Mouse (Mus musculus) intestine, postnatal 0 days (tissue): Measurements from ENCODE around the gene Fdxr. TPM values are rescaled to one million over a fixed set of nuclear protein-coding genes. Genes with fewer than 3 reads are reported as not detected.

Experiments
- ATAC-seq: fragments of 200-750 bp; cut with Nextera tagmentation; 2 replicates; pipeline ENCODE4 v1.8.0; 2017; ENCODE audit warnings: mild to moderate bottlenecking, moderate TSS enrichment, moderate library complexity
- H3K27ac ChIP-seq: fragments of 300-500 bp; sonication (generic); 2 replicates; pipeline ENCODE4 v1.5.1; 2014; ENCODE audit warnings: mild to moderate bottlenecking, low read depth, low read length, moderate library complexity
- H3K27me3 ChIP-seq: fragments of 300-500 bp; sonication (generic); replicated peaks from 2 replicates; pipeline ENCODE4 v1.6.1; 2014; ENCODE audit warnings: low read length, mixed read lengths; ENCODE audit not compliant: control insufficient read depth, insufficient read depth
- H3K36me3 ChIP-seq: fragments of 300-500 bp; sonication (generic); 2 replicates; pipeline ENCODE4 v1.6.1; 2014; ENCODE audit warnings: mild to moderate bottlenecking, moderate library complexity; ENCODE audit not compliant: control insufficient read depth, insufficient read depth
- H3K4me1 ChIP-seq: fragments of 300-500 bp; sonication (generic); replicated peaks from 2 replicates; pipeline ENCODE4 v1.6.1; 2014; ENCODE audit warnings: antibody characterized with exemption, low read length, mixed read lengths; ENCODE audit not compliant: control insufficient read depth, insufficient read depth
- H3K4me2 ChIP-seq: fragments of 300-500 bp; sonication (generic); replicated peaks from 2 replicates; pipeline ENCODE4 v1.6.1; 2014; ENCODE audit warnings: low read depth, mild to moderate bottlenecking, moderate library complexity
- H3K4me3 ChIP-seq: fragments of 300-500 bp; sonication (generic); 2 replicates; pipeline ENCODE4 v1.5.1; 2014; ENCODE audit warnings: low read depth, low read length
- H3K9ac ChIP-seq: fragments of 300-500 bp; sonication (generic); 2 replicates; pipeline ENCODE4 v1.6.1; 2014; ENCODE audit warnings: mild to moderate bottlenecking, low read depth, low read length
- H3K9me3 ChIP-seq: fragments of 300-500 bp; sonication (generic); 2 replicates; pipeline ENCODE4 v1.6.1; 2016; ENCODE audit warnings: mixed run types; ENCODE audit not compliant: control insufficient read depth
- CTCF ChIP-seq: sonication (generic); IDR thresholded peaks from 2 replicates; pipeline ENCODE4 v1.5.1; 2016; ENCODE audit warnings: low read depth, mild to moderate bottlenecking, control low read depth, antibody characterized with exemption, moderate library complexity
- WGBS: fragments of 180-500 bp; shearing (Covaris S2); extraction: QIAGEN DNeasy Blood & Tissue Kit; methylation state at CpG from one replicate; pipeline ENCODE4 v1.1.7; 2014; 5-methylcytosine and 5-hydroxymethylcytosine counted together
- polyA plus RNA-seq: library from polyadenylated mRNA; unstranded; fragments of >200 nt; fragmentation: Nextera tagmentation; extraction: Ambion mirVana; gene quantifications from 2 replicates; pipeline ENCODE4 v1.2.1, GENCODE M21; 2015

Gene Fdxr
- polyA plus RNA-seq, 1 experiment from 2014 or later: 8.0 TPM

- no peak overlapping the region for H3K4me2 ChIP-seq
- TF ChIP-seq CTCF: no peak
- H3K9ac ChIP-seq: no peak overlapping the region
- WGBS: 84% methylated on average over 11 of the region's 11 CpGs
- H3K4me3 ChIP-seq: no peak overlapping the region
- no peaks in the 10 kb centered on the region for H3K9me3 ChIP-seq
- peaks cover 24% of the 10 kb centered on the region for H3K36me3 ChIP-seq
- H3K27ac ChIP-seq: no peak overlapping the region
- ATAC-seq: no peak
- H3K27me3 ChIP-seq: peaks cover 52% of the 10 kb centered on the region
- no peaks in the 10 kb centered on the region for H3K4me1 ChIP-seq
These were observed 8.9 kb downstream of the Fdxr start for GRCm38 (mm10) chr11:115267958-115268357.

- peaks cover 24% of the 10 kb centered on the region for H3K36me3 ChIP-seq
- 8% methylated on average over 49 of the region's 50 CpGs for WGBS
- no peaks in the 10 kb centered on the region for H3K9me3 ChIP-seq
- no peak within 1 kb of the TSS for H3K9ac ChIP-seq
- H3K4me3 ChIP-seq: peak within 1 kb of the TSS; percentile 25
- H3K27me3 ChIP-seq: peaks cover 57% of the 10 kb centered on the region
- no peak for ATAC-seq
- H3K4me2 ChIP-seq: peak within 1 kb of the TSS; percentile 57
- no peak within 1 kb of the TSS for H3K27ac ChIP-seq
- TF ChIP-seq CTCF: no peak
- H3K4me1 ChIP-seq: no peaks in the 10 kb centered on the region
These were observed 9.6 kb downstream of the Fdxr start, which contains the start of gene Grin2c for GRCm38 (mm10) chr11:115267061-115267883. TSS of gene Grin2c (minus strand) at chr11:115267243.

GRCm38 (mm10) chr11:115266400-115266778 is 10.5 kb downstream of the Fdxr start:
- ATAC-seq: no peak
- H3K9ac ChIP-seq: no peak overlapping the region
- H3K27me3 ChIP-seq: peaks cover 64% of the 10 kb centered on the region
- WGBS: 2% methylated on average over 21 of the region's 22 CpGs
- H3K4me2 ChIP-seq: peak overlapping the region; percentile 57; the same call in 1 of the 2 replicates
- no peak for TF ChIP-seq CTCF
- peaks cover 20% of the 10 kb centered on the region for H3K36me3 ChIP-seq
- no peaks in the 10 kb centered on the region for H3K4me1 ChIP-seq
- no peaks in the 10 kb centered on the region for H3K9me3 ChIP-seq
- H3K27ac ChIP-seq: no peak overlapping the region
- H3K4me3 ChIP-seq: peak overlapping the region; percentile 25

- Histone ChIP-seq H3K27ac (no peak overlapping the region), H3K4me2 (0 out of 2 replicates have a peak overlapping the region, but pooled peaks have one; percentile 13), H3K27me3 (peaks cover 64% of the 10 kb centered on the region), H3K4me1 (no peaks in the 10 kb centered on the region), H3K4me3 (no peak overlapping the region), H3K9me3 (no peaks in the 10 kb centered on the region), H3K9ac (no peak overlapping the region), H3K36me3 (peaks cover 20% of the 10 kb centered on the region)
- no peak for ATAC-seq
- no peak for TF ChIP-seq CTCF
- WGBS: 4% methylated on average over 20 of the region's 20 CpGs
These were observed 11.0 kb downstream of the Fdxr start for GRCm38 (mm10) chr11:115265771-115266399.

- Histone ChIP-seq H3K9ac (no peak overlapping the region), H3K27me3 (peaks cover 64% of the 10 kb centered on the region), H3K4me2 (peak overlapping the region; percentile 41), H3K4me3 (peak overlapping the region; percentile 18; the same call in 1 of the 2 replicates), H3K27ac (no peak overlapping the region), H3K4me1 (no peaks in the 10 kb centered on the region), H3K9me3 (no peaks in the 10 kb centered on the region), H3K36me3 (peaks cover 20% of the 10 kb centered on the region)
- TF ChIP-seq CTCF: peak; percentile 76
- WGBS: 9% methylated on average over 39 of the region's 39 CpGs
- no peak for ATAC-seq
These were observed 11.8 kb downstream of the Fdxr start for GRCm38 (mm10) chr11:115264862-115265668.
